Mouse (Mus musculus) limb, embryonic 14.5 days (tissue): ENCODE measurements around the gene Zfp646. TPM values are rescaled to one million over a fixed set of nuclear protein-coding genes. Genes with fewer than 3 reads are reported as not detected.

Experiments used
- ATAC-seq: fragments of 200-750 bp; cut with Nextera tagmentation; 2 replicates; pipeline ENCODE4 v1.8.0; 2017; ENCODE audit warnings: low read depth, moderate number of reproducible peaks, moderate TSS enrichment; ENCODE audit not compliant: low FRiP score
- DNase-seq: peaks from one replicate; pipeline ENCODE4 v3.0.0-alpha.2; 2015; ENCODE audit warnings: low spot score
- H3K27ac ChIP-seq: fragments of 300-500 bp; sonication (generic); replicated peaks from 2 replicates; pipeline ENCODE4 v1.5.1; 2014; ENCODE audit warnings: low read depth, mild to moderate bottlenecking, low read length, moderate library complexity, mixed read lengths
- H3K27me3 ChIP-seq: fragments of 300-500 bp; sonication (generic); 2 replicates; pipeline ENCODE4 v1.6.1; 2014; ENCODE audit warnings: low read length, mixed read lengths; ENCODE audit not compliant: control insufficient read depth, insufficient read depth
- H3K36me3 ChIP-seq: fragments of 300-500 bp; sonication (generic); 2 replicates; pipeline ENCODE4 v1.6.1; 2014; ENCODE audit warnings: mild to moderate bottlenecking, low read length, moderate library complexity, mixed read lengths; ENCODE audit not compliant: control insufficient read depth, insufficient read depth
- H3K4me1 ChIP-seq: fragments of 300-500 bp; sonication (generic); 2 replicates; pipeline ENCODE4 v1.6.1; 2014; ENCODE audit warnings: antibody characterized with exemption, low read length, mixed read lengths; ENCODE audit not compliant: control insufficient read depth, insufficient read depth
- H3K4me2 ChIP-seq: fragments of 300-500 bp; sonication (generic); replicated peaks from 2 replicates; pipeline ENCODE4 v1.6.1; 2014; ENCODE audit warnings: low read depth, mild to moderate bottlenecking, low read length, moderate library complexity; ENCODE audit not compliant: severe bottlenecking
- H3K4me3 ChIP-seq: fragments of 300-500 bp; sonication (generic); replicated peaks from 2 replicates; pipeline ENCODE4 v1.5.1; 2014; ENCODE audit warnings: low read length
- H3K9ac ChIP-seq: fragments of 300-500 bp; sonication (generic); 2 replicates; pipeline ENCODE4 v1.6.1; 2014; ENCODE audit warnings: mild to moderate bottlenecking, low read depth, low read length, moderate library complexity; ENCODE audit not compliant: severe bottlenecking
- H3K9me3 ChIP-seq: fragments of 300-500 bp; sonication (generic); 2 replicates; pipeline ENCODE4 v1.6.1; 2016; ENCODE audit warnings: low read length; ENCODE audit not compliant: control insufficient read depth
- POLR2A ChIP-seq: fragments of 200-500 bp; IDR thresholded peaks from 2 replicates; pipeline ENCODE4 v1.8.0; 2012; ENCODE audit warnings: inconsistent platforms, mild to moderate bottlenecking, moderate library complexity, borderline replicate concordance; ENCODE audit not compliant: insufficient read depth, insufficient read length; ENCODE audit errors: extremely low read depth
- WGBS: fragments of 180-500 bp; shearing (Covaris S2); extraction: QIAGEN DNeasy Blood & Tissue Kit; methylation state at CpG from one replicate; pipeline ENCODE4 v1.1.7; 2014; 5-methylcytosine and 5-hydroxymethylcytosine counted together
- polyA plus RNA-seq, 2 experiments: library from polyadenylated mRNA; depleted of rRNA in 1 of 2; stranded (reverse) in 1 of 2; unstranded in 1 of 2; fragments of >200 nt; fragmentation: Nextera tagmentation in 1 of 2; extraction: Ambion mirVana in 1 of 2; gene quantifications; 2 replicates each; pipeline versions ENCODE4 v1.2.1 to v1.2.3; 2012 to 2014

Zfp646 gene
- polyA plus RNA-seq, 2 experiments: 12.4 to 19.1 TPM

DNA sequence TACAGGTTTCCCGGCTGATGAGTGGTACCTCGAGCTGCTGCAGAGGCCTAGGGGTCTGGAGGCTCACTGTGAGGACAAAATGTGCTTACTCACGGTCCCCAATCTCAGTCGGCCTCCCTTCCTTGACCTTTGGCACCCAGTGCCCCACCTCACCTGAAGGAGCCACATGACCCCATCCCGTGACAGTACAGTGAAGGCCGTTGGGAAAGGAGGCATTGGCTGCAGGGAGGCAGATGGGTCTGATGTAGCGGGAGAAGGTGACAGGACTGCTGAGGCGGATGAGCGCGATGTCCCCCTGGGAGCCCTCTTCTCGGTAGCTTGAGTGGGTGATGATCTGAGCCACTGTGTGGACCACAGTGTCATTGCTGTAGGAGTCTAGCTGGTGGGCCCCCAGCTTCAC is 50.8 kb downstream of the Zfp646 start:
- no peak overlapping the region for H3K4me3 ChIP-seq
- no peak overlapping the region for H3K27ac ChIP-seq
- no peaks in the 10 kb centered on the region for H3K9me3 ChIP-seq
- TF ChIP-seq POLR2A: no peak
- peaks cover 12% of the 10 kb centered on the region for H3K27me3 ChIP-seq
- 80% methylated on average over 11 of the region's 11 CpGs for WGBS
- no peak overlapping the region for H3K9ac ChIP-seq
- no peak overlapping the region for H3K4me2 ChIP-seq
- peaks cover 11% of the 10 kb centered on the region for H3K4me1 ChIP-seq
- peaks cover 32% of the 10 kb centered on the region for H3K36me3 ChIP-seq
- DNase-seq (no peak), ATAC-seq (no peak)

DNA sequence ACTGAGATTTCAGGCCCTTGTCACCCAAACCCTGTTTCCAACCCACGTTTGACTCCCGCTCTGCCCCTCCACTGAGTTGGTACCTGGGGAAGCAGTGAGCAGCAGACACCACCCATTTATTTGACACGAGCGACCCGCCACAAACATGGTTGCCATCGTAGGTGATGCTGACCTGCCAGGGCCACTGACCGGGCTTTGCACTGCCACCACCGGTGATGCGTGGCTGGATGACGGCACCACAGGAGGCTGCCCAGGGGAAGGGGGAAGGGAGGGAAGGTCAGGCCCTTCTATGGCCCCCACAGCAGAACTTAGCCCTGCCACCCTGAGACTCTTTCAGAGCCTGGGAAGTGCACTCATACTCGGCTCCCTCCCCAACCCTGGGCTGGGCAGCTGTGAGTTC is 51.7 kb downstream of the Zfp646 start:
- no peak overlapping the region for H3K27ac ChIP-seq

DNA sequence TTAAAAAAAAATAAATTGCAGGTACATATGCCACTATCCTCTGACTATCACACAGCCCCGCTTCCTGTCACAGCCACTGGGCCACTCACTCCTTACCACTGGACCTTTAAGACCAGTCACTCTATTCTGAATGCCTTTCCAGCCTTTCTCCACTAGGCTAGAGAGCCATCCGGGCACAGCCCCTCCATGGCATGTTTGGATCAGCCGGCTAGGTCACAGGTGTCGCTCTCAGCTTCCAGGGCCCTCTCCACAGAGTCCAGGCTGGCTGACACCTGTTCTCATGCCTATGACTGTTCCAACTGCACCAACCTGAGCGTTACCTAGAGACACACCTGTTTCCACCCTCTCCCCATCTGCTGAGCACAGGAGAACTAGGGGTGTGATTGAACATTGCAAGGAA is 52.6 kb downstream of the Zfp646 start:
- Histone ChIP-seq H3K4me2 (peak overlapping the region; percentile 45; the same call in 1 of the 2 replicates), H3K36me3 (peaks cover 21% of the 10 kb centered on the region), H3K27me3 (peaks cover 12% of the 10 kb centered on the region), H3K4me3 (no peak overlapping the region; the same call in 1 of the 2 replicates), H3K9ac (0 out of 2 replicates have a peak overlapping the region, but pooled peaks have one; percentile 50), H3K4me1 (peaks cover 11% of the 10 kb centered on the region), H3K27ac (no peak overlapping the region), H3K9me3 (no peaks in the 10 kb centered on the region)
- ATAC-seq (no peak), DNase-seq (no peak)
- 56% methylated on average over 5 of the region's 5 CpGs for WGBS
- no peak for TF ChIP-seq POLR2A

More for the DNA sequence above, 51.7 kb downstream of the Zfp646 start:
- Histone ChIP-seq H3K4me3 (no peak overlapping the region), H3K9ac (no peak overlapping the region), H3K36me3 (peaks cover 24% of the 10 kb centered on the region), H3K27me3 (peaks cover 12% of the 10 kb centered on the region), H3K4me2 (no peak overlapping the region), H3K9me3 (no peaks in the 10 kb centered on the region), H3K4me1 (peaks cover 11% of the 10 kb centered on the region)
- TF ChIP-seq POLR2A: no peak
- ATAC-seq: no peak
- no peak for DNase-seq
- WGBS: 78% methylated on average over 11 of the region's 11 CpGs

DNA sequence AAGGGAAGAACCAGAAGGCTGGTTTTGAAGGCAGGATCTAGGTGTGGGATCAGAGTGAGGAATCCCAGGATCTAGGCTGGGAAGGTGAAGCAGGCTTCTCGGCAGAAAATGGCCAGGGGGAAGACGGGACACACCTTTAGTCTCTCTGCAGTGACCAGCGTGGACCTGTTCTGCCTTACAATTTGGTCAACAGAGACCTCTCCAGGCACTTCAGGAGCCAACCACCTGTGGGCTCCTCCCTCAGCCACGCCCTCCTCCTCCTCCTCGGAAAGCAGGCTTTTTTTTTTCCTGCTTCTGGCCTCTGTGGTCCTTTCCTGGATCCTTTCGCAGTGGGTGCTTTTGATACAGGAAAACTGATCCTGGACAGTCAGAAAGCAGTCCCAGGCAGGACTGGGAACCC is 53.9 kb downstream of the Zfp646 start, which contains the start of gene Prss8:
Gene Prss8, minus strand, starts transcription at position 182 of the 400 bp plus-strand sequence.
- Histone ChIP-seq H3K4me3 (peak within 1 kb of the TSS; percentile 29), H3K36me3 (peaks cover 10% of the 10 kb centered on the region), H3K9me3 (no peaks in the 10 kb centered on the region), H3K27ac (no peak within 1 kb of the TSS), H3K27me3 (peaks cover 12% of the 10 kb centered on the region), H3K4me2 (peak within 1 kb of the TSS; percentile 45), H3K4me1 (peaks cover 14% of the 10 kb centered on the region), H3K9ac (peak within 1 kb of the TSS; percentile 50)
- TF ChIP-seq POLR2A: no peak
- 8% methylated on average over 5 of the region's 6 CpGs for WGBS
- no peak for ATAC-seq
- DNase-seq: no peak

DNA sequence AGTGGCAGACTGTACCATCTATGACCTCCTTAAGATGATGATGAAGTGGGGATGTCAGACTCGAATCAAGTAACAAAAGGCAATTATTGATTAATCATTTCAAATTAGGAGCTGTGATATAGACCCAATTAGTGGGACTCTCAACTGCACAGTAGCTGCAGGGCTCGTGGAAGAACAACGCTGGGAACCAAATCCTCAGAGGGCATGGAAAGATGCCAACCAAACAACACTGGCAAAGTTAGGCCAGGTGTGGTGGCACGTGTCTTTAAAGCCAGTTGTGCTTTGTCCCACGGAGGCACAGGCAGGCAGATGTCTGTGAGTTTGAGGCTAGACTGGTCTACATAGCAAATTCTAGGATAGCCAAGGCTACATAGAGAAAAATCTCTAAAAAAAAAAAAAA is 54.6 kb downstream of the Zfp646 start:
- no peak overlapping the region for H3K4me3 ChIP-seq
- TF ChIP-seq POLR2A: no peak
- H3K9ac ChIP-seq: no peak overlapping the region
- DNase-seq (no peak), ATAC-seq (no peak)
- H3K4me2 ChIP-seq: no peak overlapping the region
- no peak overlapping the region for H3K27ac ChIP-seq
- no peaks in the 10 kb centered on the region for H3K9me3 ChIP-seq
- H3K27me3 ChIP-seq: peaks cover 12% of the 10 kb centered on the region
- WGBS: 72% methylated on average over 5 of the region's 5 CpGs
- H3K4me1 ChIP-seq: peaks cover 14% of the 10 kb centered on the region
- H3K36me3 ChIP-seq: peaks cover 10% of the 10 kb centered on the region
